ENCODE assay signal across 9 mouse cellular contexts in genomic region chr13:51071763-51072276, GRCm38 (mm10). TPM values are rescaled to one million over a fixed set of nuclear protein-coding genes. Genes with fewer than 3 reads are reported as not detected.
DNase-seq lines count a peak whose midpoint lies in the region; ATAC-seq and TF ChIP-seq lines count a peak whose summit lies in the region.
"Had no signal": no experiment of that assay in that cellular context is flagged by ENCODE, and none has a peak within 500 bp of the region (broad histone marks: within the 10 kb centered on the region; RNA-seq: fewer than 3 reads in every experiment).

No protein-coding gene starts in this region.

- DNase-seq in stomach, postnatal 0 days (ENCODE audit: low spot score): no peak
- DNase-seq in liver, postnatal 0 days: peak; percentile 30
- no peak for DNase-seq in cerebellum, postnatal 25 days
- DNase-seq: thymus, postnatal 36 days had no signal

- no peak overlapping the region for H3K4me3 ChIP-seq in stomach, embryonic 14.5 days (ENCODE audit: low read depth, low read length)
- H3K4me3 ChIP-seq in stomach, postnatal 0 days (ENCODE audit: low read depth, low read length): no peak overlapping the region
- H3K4me3 ChIP-seq in intestine, embryonic 16.5 days (ENCODE audit: low read length): no peak overlapping the region
- peak overlapping the region; percentile 17; the same call in 1 of the 2 replicates for H3K4me3 ChIP-seq in liver, postnatal 0 days (ENCODE audit: low read depth, low read length)
- H3K4me3 ChIP-seq in stomach, embryonic 16.5 days (replicated peaks; ENCODE audit: low read length): no peak overlapping the region
- no peak overlapping the region for H3K4me3 ChIP-seq in forebrain, embryonic 13.5 days

- ATAC-seq in stomach, embryonic 14.5 days (ENCODE audit: insufficient number of reproducible peaks, insufficient read depth, low FRiP score, low read depth): no peak
- no peak for ATAC-seq in stomach, postnatal 0 days (ENCODE audit: low FRiP score, low TSS enrichment)
- no peak for ATAC-seq in intestine, embryonic 16.5 days
- ATAC-seq in liver, postnatal 0 days: peak; percentile 76
- ATAC-seq in stomach, embryonic 16.5 days (ENCODE audit: insufficient read depth, low FRiP score): no peak
- no peak for ATAC-seq in forebrain, embryonic 13.5 days
- ATAC-seq in activated CD4-positive, CD25-positive, alpha-beta regulatory T cell, adult 4 months: no peak

- H3K27ac ChIP-seq in stomach, embryonic 14.5 days (ENCODE audit: low read length): peak overlapping the region; percentile 27; the same call in 1 of the 2 replicates
- no peak overlapping the region for H3K27ac ChIP-seq in stomach, postnatal 0 days (replicated peaks)
- peak overlapping the region; percentile 45; the same call in 1 of the 2 replicates for H3K27ac ChIP-seq in intestine, embryonic 16.5 days (ENCODE audit: low read length)
- H3K27ac ChIP-seq in liver, postnatal 0 days (ENCODE audit: low read depth): peak overlapping the region; percentile 93
- H3K27ac ChIP-seq in stomach, embryonic 16.5 days (ENCODE audit: low read length): peak overlapping the region; percentile 24; the same call in 1 of the 2 replicates
- no peak overlapping the region for H3K27ac ChIP-seq in forebrain, embryonic 13.5 days

- H3K9ac ChIP-seq in stomach, embryonic 14.5 days (replicated peaks; ENCODE audit: low read depth, low read length): no peak overlapping the region
- no peak overlapping the region for H3K9ac ChIP-seq in stomach, postnatal 0 days (ENCODE audit: low read length)
- H3K9ac ChIP-seq in intestine, embryonic 16.5 days (ENCODE audit: low read depth, low read length): no peak overlapping the region
- H3K9ac ChIP-seq in liver, postnatal 0 days (replicated peaks): 0 out of 2 replicates have a peak overlapping the region, but pooled peaks have one; percentile 2
- H3K9ac ChIP-seq in stomach, embryonic 16.5 days (ENCODE audit: low read length): no peak overlapping the region
- H3K9ac ChIP-seq in forebrain, embryonic 13.5 days: no peak overlapping the region

- peaks cover 15% of the 10 kb centered on the region for H3K4me1 ChIP-seq in stomach, embryonic 14.5 days (ENCODE audit: control insufficient read depth, insufficient read depth, low read length)
- no peaks in the 10 kb centered on the region for H3K4me1 ChIP-seq in stomach, postnatal 0 days (replicated peaks; ENCODE audit: control insufficient read depth, insufficient read depth)
- peaks cover 9% of the 10 kb centered on the region; the same call in 1 of the 2 replicates for H3K4me1 ChIP-seq in intestine, embryonic 16.5 days (ENCODE audit: control insufficient read depth, insufficient read depth, low read length)
- peaks cover 33% of the 10 kb centered on the region for H3K4me1 ChIP-seq in liver, postnatal 0 days (ENCODE audit: insufficient read depth)
- H3K4me1 ChIP-seq in stomach, embryonic 16.5 days (ENCODE audit: control insufficient read depth, insufficient read depth, low read length): peaks cover 12% of the 10 kb centered on the region; the same call in 1 of the 2 replicates
- H3K4me1 ChIP-seq in forebrain, embryonic 13.5 days: no peaks in the 10 kb centered on the region

- WGBS in stomach, embryonic 14.5 days: 39% methylated on average over 8 of the region's 8 CpGs
- 27% methylated on average over 8 of the region's 8 CpGs for WGBS in stomach, postnatal 0 days
- 50% methylated on average over 8 of the region's 8 CpGs for WGBS in intestine, embryonic 16.5 days
- 27% methylated on average over 8 of the region's 8 CpGs for WGBS in liver, postnatal 0 days (ENCODE audit: insufficient replicate concordance)
- 44% methylated on average over 8 of the region's 8 CpGs for WGBS in stomach, embryonic 16.5 days
- WGBS in forebrain, embryonic 13.5 days: 81% methylated on average over 8 of the region's 8 CpGs

- H3K9me3 ChIP-seq in stomach, embryonic 14.5 days (ENCODE audit: control insufficient read depth, low read depth, low read length): no peaks in the 10 kb centered on the region
- H3K9me3 ChIP-seq in stomach, postnatal 0 days (ENCODE audit: control insufficient read depth, low read length): no peaks in the 10 kb centered on the region
- no peaks in the 10 kb centered on the region for H3K9me3 ChIP-seq in intestine, embryonic 16.5 days (ENCODE audit: control insufficient read depth, low read length)
- no peaks in the 10 kb centered on the region for H3K9me3 ChIP-seq in liver, postnatal 0 days (ENCODE audit: low read length)
- H3K9me3 ChIP-seq in stomach, embryonic 16.5 days (replicated peaks; ENCODE audit: control insufficient read depth, low read length): no peaks in the 10 kb centered on the region
- no peaks in the 10 kb centered on the region for H3K9me3 ChIP-seq in forebrain, embryonic 13.5 days (replicated peaks)

- no peak overlapping the region for H3K4me2 ChIP-seq in stomach, embryonic 14.5 days (replicated peaks; ENCODE audit: low read depth, low read length)
- no peak overlapping the region for H3K4me2 ChIP-seq in stomach, postnatal 0 days (replicated peaks; ENCODE audit: low read depth)
- H3K4me2 ChIP-seq in intestine, embryonic 16.5 days (ENCODE audit: low read depth, low read length): no peak overlapping the region
- H3K4me2 ChIP-seq in liver, postnatal 0 days (ENCODE audit: low read depth, low read length): peak overlapping the region; percentile 50
- 0 out of 2 replicates have a peak overlapping the region, but pooled peaks have one; percentile 9 for H3K4me2 ChIP-seq in stomach, embryonic 16.5 days (ENCODE audit: low read depth, low read length)
- H3K4me2 ChIP-seq in forebrain, embryonic 13.5 days: no peak overlapping the region

- no peaks in the 10 kb centered on the region for H3K27me3 ChIP-seq in stomach, embryonic 14.5 days (ENCODE audit: control insufficient read depth, insufficient read depth, low read length)
- no peaks in the 10 kb centered on the region for H3K27me3 ChIP-seq in stomach, postnatal 0 days (ENCODE audit: control insufficient read depth, insufficient read depth, low read length)
- H3K27me3 ChIP-seq in intestine, embryonic 16.5 days (replicated peaks; ENCODE audit: control insufficient read depth, insufficient read depth, low read length): no peaks in the 10 kb centered on the region
- H3K27me3 ChIP-seq in liver, postnatal 0 days (ENCODE audit: insufficient read depth, low read length): no peaks in the 10 kb centered on the region
- no peaks in the 10 kb centered on the region for H3K27me3 ChIP-seq in stomach, embryonic 16.5 days (ENCODE audit: control insufficient read depth, insufficient read depth, low read length)
- no peaks in the 10 kb centered on the region for H3K27me3 ChIP-seq in forebrain, embryonic 13.5 days

- TF ChIP-seq EP300 in stomach, postnatal 0 days (optimal IDR thresholded peaks at IDR 0.05): no peak
- TF ChIP-seq EP300 in liver, postnatal 0 days (IDR thresholded peaks at IDR 0.05; ENCODE audit: low read depth): no peak

- H3K36me3 ChIP-seq in stomach, embryonic 14.5 days (ENCODE audit: control insufficient read depth, insufficient read depth, low read length): no peaks in the 10 kb centered on the region
- no peaks in the 10 kb centered on the region for H3K36me3 ChIP-seq in stomach, postnatal 0 days (ENCODE audit: control insufficient read depth, insufficient read depth, low read length)
- H3K36me3 ChIP-seq in intestine, embryonic 16.5 days (ENCODE audit: control insufficient read depth, insufficient read depth, low read length): no peaks in the 10 kb centered on the region
- no peaks in the 10 kb centered on the region for H3K36me3 ChIP-seq in liver, postnatal 0 days (replicated peaks; ENCODE audit: insufficient read depth, low read length)
- no peaks in the 10 kb centered on the region for H3K36me3 ChIP-seq in stomach, embryonic 16.5 days (ENCODE audit: control insufficient read depth, insufficient read depth, low read length)
- H3K36me3 ChIP-seq in forebrain, embryonic 13.5 days (ENCODE audit: poor library complexity, severe bottlenecking): no peaks in the 10 kb centered on the region

- no peak for TF ChIP-seq CTCF in stomach, postnatal 0 days (IDR thresholded peaks at IDR 0.05; ENCODE audit: low read depth)
- TF ChIP-seq CTCF in liver, postnatal 0 days (IDR thresholded peaks at IDR 0.05; ENCODE audit: low read depth): no peak

RNA-seq across cellular contexts. Expression of gene Spin1, which starts 28.9 kb away (rescaled TPM):
- polyA plus RNA-seq in stomach, embryonic 14.5 days (2014; fragmentation: Nextera tagmentation; extraction: Ambion mirVana): 95.5 and 98.3 TPM in 2 replicates
- 27.9 and 29.2 TPM in 2 replicates for polyA plus RNA-seq in stomach, postnatal 0 days (2015; fragmentation: Nextera tagmentation; extraction: Ambion mirVana)
- polyA plus RNA-seq in intestine, embryonic 16.5 days (2015; fragmentation: Nextera tagmentation; extraction: Ambion mirVana): 52.3 and 54.4 TPM in 2 replicates
- 11.7 and 12.6 TPM in 2 replicates for polyA plus RNA-seq in liver, postnatal 0 days (2015; fragmentation: Nextera tagmentation; extraction: Ambion mirVana)
- 64.8 and 66.5 TPM in 2 replicates for polyA plus RNA-seq in stomach, embryonic 16.5 days (2015; fragmentation: Nextera tagmentation; extraction: Ambion mirVana)
- 120 and 132 TPM in 2 replicates for polyA plus RNA-seq in forebrain, embryonic 13.5 days (2015; fragmentation: Nextera tagmentation; extraction: Ambion mirVana)
- polyA plus RNA-seq in activated CD4-positive, CD25-positive, alpha-beta regulatory T cell, adult 4 months (2017; shearing (Covaris generic)): 10 to 100 TPM; 39.4 to 46.3 TPM

Comparison
In these comparisons a context has a peak if more than half of its experiments do, and no peak if none do; other contexts are left out.
1. H3K27ac ChIP-seq: peak in stomach, embryonic 14.5 days (single experiment), intestine, embryonic 16.5 days (single experiment), liver, postnatal 0 days (single experiment) and stomach, embryonic 16.5 days (single experiment); none in stomach, postnatal 0 days (single experiment) and forebrain, embryonic 13.5 days (single experiment).
2. H3K4me2 ChIP-seq: peak in liver, postnatal 0 days (single experiment) and stomach, embryonic 16.5 days (single experiment); none in stomach, embryonic 14.5 days (single experiment), stomach, postnatal 0 days (single experiment), intestine, embryonic 16.5 days (single experiment) and forebrain, embryonic 13.5 days (single experiment).